Mouse (Mus musculus) urinary bladder, postnatal 14 days (tissue): ENCODE measurements at regions not wholly inside any gene's neighbourhood (a gene's known extent, or its start where the extent isn't known, plus 50 kb on each side); places are given as distances from the start of the nearest gene placed in this dataset.

Experiments
- DNase-seq: peaks from one replicate; pipeline ENCODE4 v3.0.0; 2021; ENCODE audit warnings: low spot score

DNA sequence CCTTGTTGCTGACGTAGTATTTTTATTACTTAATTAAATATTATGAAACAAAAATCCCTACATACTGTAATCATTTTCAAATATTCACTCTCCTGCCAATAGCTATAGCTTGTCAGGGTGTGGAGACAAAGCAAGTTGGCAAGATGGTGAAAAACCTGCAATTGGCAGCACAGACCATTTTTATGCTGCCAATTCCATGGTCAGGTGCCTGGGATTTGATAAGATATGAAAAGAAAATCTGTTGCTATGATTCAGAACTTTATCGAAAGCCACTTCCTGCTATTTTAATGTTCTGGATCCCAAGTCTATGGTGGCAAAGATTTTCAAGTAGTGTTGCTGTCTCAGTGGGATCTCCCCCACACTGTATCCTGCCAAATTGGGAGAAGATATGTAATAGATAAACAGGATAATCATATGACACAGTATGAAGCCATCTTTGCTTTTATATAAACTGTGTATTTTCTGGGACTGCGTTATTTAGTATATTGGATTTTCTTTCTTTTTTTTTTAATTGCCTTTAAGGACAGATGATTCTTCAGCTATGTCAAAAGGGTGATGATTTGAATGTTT lies 165.3 kb upstream of the Lrrc3b start:
- DNase-seq: no peak

DNA sequence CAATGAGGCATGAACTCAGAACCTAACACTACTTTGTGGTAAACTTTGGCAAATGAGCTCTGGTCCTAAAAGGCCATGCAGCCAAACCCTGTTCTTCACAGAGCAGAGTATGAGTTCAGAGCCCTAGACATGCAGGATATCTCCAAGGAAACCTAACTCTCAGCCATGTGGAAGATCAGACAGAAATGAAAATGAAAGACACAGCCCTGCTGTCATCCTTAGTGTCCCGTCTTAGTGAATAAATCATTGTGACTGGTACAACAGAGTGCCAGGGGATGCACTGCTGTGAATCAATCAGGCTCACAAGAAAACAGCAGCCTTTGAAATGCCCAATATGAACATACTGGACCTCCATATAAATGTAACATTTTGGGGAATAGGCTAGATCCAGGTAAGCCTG lies 171.4 kb upstream of the Lrrc3b start:
- DNase-seq: no peak

DNA sequence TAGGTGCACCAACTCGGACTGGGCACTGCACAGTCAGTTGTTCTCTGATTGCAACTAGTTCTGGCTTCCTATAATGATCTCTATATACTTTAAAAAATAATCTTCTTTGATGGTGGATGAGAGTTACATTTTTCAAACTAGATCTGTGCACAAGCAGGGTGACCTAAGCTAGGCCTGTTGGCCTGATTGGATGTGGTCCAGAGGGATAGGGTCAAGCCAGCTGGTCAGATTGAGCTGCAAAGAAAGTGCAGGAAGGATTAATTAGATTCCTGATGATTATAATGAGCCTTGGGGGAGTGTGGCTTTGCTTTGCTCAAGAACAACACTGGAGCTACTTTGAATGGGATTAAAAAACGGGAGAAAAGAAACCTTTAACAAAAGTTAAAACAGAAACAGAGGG lies 195.8 kb upstream of the Lrrc3b start:
- no peak for DNase-seq

DNA sequence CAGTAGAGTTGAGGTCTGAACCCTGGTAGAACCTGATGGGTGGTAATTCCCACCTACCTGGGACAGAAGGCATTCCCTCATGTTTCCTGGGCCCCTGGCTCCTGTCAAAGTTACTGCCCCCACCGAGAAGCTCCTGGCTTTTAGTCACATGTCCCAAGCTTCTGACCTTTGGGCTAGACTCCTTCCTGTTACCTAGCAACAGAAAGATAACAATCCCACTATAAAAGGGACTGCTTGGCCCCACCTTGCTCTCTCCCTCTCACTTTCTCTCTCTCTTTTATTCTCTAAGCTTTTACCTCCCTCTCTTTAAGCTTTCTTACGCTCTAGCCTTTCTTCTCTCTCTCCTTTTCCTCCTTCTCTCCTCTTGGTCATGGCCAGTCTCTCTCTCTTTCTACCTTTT lies 198.9 kb upstream of the Lrrc3b start:
- no peak for DNase-seq

DNA sequence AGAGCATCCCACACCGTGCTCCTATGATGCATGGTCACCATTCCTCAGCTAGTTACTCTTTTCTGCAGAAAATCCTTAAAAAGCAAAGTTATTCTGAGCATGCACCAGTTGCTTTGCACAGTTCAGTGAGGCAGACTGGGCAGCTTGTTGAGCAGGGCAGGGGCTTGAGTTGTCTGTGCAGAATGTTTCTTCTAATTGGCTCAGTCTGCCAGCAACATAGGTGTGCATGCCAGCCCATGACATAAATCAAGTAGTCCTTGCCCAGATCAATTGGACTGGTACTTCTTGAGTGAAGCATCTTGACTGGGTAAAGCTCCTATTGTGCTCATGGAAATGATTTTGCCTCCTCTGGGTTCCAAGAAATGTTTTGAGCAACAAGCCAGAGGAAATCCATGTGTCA lies 200.1 kb upstream of the Lrrc3b start:
- no peak for DNase-seq

DNA sequence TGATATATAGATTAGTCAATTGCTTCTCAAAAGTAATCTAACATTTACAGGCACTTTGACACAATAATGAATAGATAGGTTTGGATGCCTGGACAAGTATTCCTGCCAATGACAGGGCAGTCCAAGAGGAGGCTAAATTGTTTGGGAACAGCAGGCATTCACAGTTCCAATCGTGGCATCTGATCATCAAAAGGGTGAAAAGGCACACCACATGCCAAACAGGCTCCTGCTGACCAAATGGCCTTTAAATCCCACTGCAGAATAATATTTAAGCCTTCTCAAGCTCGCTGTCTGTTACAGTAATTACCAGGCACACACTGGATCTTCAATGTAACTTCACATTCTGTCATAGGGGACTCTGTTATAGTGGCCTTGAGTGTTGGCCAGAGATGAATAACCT lies 222.1 kb upstream of the Lrrc3b start:
- DNase-seq: no peak

DNA sequence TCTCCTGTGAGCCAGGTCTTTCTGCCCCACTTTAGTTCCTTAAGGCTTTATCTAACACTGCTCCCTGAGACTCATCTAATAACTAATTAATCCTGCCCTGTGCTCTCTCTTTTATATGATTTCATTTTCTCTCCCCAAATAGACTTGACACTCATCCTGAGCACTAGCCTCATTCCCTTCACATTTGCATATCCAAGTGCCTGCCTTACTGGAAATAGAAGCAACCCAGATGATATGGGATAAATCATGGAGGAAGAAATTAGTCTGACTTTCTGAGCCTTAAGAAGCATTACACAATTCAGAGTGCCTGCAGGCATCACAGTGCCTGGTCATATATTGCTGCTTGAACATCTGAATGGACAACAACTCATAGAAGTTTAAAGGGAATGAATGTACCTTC lies 233.5 kb upstream of the Lrrc3b start:
- DNase-seq: no peak

DNA sequence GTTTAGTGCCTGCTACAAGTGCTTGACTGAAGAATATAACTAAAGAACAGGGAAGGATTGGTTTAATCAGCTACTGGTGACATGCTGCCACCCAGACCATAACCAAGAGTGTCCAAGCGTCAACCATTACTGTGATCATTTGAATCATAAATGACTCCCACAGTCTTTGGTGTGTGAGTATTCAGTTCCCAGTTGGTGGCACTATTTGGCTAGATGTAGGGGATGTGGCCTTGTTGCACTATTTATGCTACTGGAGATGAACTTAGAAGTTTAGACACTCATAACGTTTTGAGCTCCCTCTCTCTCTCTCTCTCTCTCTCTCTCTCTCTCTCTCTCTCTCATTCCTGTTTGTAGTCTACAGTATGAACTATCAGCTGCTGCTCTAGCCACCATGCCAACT lies 238.4 kb upstream of the Lrrc3b start:
- DNase-seq: no peak

DNA sequence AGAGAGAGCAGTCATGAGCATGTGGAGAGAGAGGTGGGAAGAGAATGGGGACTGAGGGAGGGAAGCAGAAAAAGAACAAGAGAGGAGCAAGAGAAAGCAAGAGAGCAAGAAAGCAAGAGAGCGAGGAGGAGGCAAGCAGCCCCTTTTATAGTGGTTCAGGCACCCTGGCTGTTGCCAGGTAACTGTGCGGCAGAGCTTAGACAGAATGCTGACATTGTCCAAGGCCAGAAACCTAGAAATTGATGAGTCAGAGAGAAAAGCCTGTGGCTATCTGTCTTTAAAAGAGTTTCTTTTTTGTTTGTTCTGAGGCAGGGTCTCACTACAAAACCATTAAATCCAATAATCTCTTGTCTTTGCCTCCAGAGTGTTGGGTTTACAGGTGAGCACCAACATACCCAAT lies 240.7 kb upstream of the Lrrc3b start:
- no peak for DNase-seq

DNA sequence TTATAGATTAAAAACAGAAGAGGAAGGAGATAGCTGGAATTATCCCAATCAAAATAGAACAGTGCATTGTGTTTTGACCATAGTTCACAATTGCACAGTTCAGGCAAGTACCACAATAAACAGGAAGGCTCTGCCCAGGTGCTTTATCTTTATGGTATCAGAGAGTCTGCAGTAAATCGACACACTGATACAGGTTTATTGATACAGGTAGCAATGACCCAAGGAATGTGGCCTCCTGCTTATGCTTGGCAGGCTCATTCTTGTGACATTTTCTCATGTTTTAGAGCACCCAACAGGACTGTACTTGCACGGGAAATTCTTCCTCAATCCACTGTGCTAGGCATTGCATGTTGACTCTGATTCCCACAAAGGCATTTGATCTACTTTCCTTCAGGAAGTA lies 259.2 kb upstream of the Lrrc3b start:
- DNase-seq: peak; percentile 14

DNA sequence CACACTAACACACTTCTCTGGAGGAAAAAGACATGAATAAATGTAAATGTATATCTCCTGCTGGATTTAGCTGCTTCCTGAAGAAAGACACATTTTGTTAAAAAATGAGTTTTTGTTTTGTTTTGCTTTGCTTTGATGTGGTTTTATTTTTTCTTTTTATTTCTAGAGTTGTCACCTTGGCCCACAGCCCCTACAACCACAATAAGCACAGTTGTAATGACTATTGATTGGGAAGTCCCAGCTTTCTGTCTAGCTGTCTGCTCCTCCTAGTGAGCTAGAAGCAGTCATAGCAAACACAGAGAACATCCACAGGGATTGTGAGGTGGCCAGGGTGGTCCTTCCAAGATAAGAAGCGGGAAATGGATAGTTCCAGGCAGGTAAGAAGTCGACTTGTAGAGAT lies 259.8 kb upstream of the Lrrc3b start:
- DNase-seq: no peak

DNA sequence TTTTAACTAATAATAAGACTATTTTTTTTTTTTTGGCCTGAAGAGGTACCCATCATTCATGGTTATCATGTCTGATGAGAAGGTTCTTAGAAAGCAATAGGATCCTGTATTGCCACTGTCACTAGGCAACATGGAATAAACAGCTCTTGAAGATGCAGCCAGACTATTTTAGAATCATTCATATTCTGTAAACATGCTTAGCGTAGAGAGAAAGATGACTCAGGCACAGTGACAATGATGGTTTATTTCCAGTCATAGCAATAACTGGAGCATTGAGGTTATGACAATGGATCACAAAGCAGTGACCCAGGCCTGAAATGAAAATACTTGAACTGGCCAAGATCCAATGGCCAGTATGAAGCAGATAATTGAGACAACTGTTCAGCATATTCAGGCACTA lies 283.3 kb upstream of the Lrrc3b start:
- no peak for DNase-seq

DNA sequence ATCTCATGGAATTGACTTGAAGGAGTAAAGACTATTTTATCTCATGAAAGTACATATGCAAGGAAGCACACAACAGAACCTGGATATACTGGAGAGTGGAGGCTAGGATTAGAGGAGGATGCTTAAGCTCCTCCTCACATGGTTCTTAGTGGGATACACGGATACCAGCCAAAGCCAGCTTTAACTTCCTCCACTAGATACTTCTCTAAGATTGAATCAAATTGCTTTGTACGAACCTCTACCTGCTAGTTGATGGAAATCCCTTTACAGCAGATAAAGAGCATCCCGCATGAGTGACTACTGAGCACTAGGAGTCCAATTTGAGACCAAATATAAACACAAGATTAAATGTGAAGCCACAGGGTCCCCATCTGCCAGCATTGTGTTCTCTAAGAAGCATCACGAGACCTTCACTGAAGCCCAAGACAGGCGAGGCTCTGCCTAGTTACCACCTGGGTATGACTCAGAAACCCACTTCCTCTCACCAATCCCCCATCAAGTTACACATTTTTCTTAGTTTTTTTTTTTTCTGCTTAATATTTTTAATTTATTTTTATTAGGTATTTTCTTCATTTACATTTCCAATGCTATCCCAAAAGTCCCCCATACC lies 307.9 kb upstream of the Lrrc3b start:
- no peak for DNase-seq

DNA sequence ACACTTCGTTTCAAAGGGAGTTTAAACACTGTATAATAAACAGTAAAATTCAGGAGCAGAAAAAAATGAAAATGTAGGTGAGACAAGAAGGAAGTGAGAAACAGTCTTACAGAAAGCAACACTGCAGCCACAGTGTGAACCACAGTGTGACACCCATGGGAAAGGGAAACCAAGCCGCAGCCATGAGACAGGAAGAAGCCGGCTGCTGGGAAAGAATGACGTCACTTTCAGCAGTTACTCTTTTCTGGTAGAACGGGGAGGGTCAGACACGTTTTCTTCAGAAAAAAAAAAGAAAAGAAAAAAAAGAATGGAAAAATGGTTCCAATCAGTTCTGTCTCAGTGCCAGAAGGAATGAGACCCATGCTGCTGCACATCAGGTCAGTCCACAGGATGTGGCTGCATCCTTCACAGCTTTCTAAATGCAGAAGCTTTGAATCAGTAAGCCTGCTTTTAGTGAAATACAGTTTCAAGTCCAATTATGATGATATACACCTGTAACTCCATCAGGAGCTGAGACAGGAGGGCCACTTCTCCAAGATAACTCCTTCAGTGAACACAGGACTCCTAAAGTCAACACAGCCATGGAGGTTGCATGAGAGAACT lies 331.2 kb upstream of the Lrrc3b start:
- DNase-seq: no peak

DNA sequence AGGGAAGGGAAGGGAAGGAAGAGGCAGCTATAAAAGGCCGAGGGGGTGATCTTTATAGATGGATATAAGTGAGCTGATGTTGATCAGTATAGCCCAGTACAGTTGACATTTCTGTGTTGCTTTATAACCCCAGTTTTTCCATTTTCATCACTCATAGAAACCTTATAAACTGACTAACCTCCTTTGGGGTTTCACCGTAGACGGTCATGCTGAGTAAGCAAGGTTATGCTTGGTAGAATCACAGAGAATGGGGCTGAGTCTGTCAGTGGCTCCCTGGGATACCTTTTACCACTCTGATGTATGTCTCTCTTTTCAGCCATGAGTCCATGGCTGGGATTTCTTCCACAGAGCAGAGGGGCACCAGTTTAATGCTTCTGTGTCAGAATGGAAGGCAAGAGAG lies 345.9 kb upstream of the Lrrc3b start:
- DNase-seq: no peak

DNA sequence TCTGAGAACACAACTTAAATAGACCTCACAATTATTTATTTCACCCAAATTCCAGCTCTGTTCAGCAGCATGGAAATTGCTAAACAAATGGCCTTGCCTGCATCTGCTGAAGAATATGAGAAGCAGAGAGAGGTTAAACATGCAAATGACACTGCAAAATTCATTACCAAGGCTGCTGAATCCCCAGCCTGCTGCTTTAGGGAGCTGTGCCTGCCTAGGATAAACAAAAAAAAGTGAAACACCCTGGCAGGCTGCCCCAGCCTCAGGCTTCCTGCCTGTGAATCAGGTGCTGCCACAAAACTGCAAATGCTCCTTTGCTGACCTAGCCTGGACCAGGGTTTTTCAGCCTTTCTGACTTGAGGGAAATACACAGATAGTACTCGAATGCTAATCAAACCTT lies 346.4 kb upstream of the Lrrc3b start:
- DNase-seq: no peak

DNA sequence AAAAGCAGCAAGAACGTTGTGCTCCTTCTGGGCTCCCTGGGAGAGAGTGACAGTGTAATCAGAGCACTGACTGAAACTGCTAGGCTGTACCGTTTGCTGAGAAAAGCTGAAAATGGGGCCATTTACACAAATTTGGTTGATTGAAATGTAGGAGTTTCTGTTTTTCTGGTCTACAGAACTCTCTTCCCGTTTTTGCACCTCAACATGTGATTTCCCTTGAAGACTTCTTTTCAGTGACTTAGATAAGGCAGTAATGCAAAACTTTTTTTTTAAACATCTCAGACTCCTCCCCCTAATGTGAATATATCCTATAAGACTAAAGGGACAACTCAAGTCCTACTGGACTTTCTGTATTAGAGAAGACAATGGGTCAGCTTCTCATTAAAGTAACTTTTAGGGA lies 356.9 kb upstream of the Lrrc3b start:
- no peak for DNase-seq

DNA sequence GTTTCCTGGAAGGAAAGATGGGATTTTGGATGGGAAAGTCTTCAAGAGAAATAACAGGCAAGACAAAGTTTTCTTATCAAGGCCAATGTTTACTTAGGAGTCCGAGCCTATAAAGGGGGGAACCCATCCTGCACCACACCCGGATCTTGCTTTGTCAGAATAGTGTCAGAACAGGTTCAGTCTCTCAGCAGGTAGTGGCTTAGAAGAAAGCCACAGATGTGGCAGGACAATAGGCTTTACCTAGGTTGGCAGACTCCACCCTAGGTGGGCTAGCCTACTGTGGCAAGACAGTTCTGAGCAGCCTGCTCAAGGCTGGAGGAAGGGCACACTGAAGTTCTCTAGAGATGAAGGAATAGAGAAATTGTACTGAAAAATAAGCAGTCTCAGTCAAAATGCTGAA lies 358.2 kb upstream of the Lrrc3b start:
- DNase-seq: no peak

DNA sequence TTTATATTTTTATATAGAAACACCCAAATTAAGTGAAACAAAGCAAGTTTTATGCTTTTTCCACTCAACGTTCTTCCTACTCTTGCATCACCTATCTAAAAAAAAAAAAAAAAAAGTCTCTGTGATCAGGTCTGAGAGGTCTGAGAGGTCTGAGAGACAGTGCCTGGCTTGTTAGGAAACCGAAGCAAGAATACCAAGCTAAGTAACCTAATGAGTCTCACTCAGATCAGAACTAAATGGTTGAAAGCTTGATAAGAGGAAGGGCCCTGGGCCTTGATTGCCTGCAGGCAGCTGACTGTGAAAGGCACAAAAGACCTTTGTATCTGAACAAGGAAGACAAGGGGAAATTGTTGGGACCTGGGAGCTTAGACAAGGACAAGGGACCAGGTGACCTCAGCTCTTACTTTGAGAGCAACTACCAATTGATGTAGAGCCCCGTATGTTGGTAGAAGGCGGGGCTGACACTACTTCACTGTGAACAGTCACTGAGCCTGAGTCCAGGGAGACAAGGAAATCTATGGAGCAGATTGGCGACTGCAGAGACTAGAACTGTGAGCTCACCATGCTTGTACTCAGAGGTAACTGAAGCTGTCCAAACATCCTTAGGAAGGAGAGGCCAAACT lies 362.8 kb upstream of the Lrrc3b start:
- DNase-seq: no peak

DNA sequence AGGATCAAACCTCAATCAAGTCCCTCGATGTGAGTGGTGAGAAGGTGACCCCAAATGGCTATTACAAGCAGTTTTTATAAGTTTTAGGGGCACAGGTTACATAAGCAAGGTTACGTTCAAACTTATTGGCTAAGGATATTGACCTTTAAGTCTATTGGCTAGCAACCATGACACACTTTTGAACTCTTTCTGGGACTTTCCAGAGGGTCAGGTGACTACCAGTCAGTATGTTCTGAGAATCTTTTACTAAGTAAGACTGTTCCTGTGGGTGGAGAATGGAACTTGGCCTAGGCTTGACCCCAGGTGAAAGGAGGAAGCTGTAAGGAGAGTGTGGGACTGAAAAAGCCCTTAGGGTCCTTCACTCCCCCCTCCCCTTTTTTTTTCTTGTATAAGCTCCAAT lies 370.3 kb upstream of the Lrrc3b start:
- DNase-seq: no peak

DNA sequence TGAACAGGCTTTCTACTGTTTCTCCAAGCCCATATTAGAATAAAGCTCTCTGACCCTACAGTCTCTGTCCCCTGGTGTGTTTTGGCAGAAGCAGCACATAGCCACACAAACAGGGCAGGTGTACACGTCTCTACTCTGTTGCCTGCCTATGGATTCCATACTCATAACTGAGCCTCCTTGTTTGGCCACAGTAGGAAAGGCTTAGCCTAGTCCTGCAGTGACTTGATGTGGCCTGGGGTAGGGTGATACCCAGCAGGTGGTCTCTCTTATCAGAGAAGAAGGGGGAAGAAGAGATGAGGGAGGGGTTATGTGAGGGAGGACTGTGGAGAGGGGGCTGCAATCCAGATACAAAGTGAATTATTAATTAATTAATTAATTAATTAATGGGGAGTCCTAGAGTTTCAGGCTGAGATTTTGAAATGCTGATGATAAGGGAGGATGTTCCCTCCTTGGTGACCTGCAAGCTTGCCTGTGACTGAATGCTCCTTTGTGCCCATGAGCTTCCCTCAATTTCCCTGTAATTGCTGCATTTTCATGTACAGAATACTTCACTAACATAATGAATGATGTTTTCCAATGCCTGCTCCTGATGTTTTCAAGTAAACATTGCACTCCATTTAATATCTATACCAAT lies 402.7 kb upstream of the Lrrc3b start:
- DNase-seq: no peak

DNA sequence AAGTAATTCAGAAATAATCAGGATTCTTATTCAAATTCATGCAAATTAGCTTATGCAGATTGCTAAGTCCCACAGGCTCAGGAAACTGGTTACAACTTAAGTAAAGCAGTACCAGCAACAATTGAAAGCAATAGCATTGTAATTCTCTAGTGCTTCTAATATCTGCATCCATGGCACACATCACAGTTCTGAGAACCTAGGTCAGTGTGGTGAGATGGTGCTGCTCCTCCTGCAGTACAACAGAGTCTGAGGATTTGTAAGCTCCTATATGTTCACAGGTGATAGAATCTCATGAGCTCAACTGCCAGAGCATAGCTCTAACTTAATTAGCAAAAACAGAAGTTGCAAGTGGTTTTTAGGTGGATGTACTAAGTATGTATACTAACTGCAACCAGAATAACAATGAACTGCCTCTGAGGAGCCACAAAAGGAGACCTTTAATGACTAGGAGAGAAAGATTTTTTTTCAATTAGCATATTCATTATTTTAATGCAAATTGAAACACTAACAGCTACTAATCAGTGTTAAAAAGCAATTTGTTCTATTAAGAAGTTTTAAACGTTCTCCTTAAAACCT lies 403.3 kb upstream of the Lrrc3b start:
- no peak for DNase-seq

DNA sequence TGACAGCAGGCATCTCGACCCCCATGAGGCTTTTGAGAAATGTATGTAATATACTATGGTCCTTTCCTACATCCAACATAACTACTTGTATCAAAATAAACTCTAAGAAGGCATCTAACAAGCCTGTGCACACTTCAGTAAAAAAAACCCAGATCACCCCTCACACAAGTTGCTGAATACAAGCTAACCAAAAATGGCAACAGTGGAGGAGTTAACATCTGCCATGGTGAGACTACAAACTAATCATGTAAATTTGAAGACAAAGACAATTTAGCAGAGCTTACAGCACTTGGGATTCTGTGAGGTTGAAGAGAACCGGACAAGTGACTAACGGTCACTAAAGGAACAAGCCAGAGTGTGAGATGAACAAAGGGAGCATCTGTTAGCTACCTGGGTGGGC lies 380.6 kb upstream of the Ngly1 start:
- DNase-seq: no peak
